Mouse (Mus musculus) MEL (cell line): ENCODE measurements around the gene Rsf1. TPM values are rescaled to one million over a fixed set of nuclear protein-coding genes. Genes with fewer than 3 reads are reported as not detected.

Experiments used
- DNase-seq: peaks from one replicate; pipeline ENCODE4 v3.0.0; 2011; ENCODE audit warnings: low read depth, low spot score
- H3K27ac ChIP-seq: 2 replicates; pipeline ENCODE4 v1.5.1; 2012; ENCODE audit warnings: low read depth, mild to moderate bottlenecking, control low read depth, low read length, moderate library complexity; ENCODE audit not compliant: control insufficient read depth
- H3K27me3 ChIP-seq, 2 experiments: fragments of 150-350 bp in 1 of 2; sonication (generic) in 1 of 2; 2 replicates each; pipeline ENCODE4 v1.6.1; 2012; ENCODE audit warnings: low read length in 2 of 2, mild to moderate bottlenecking in 2 of 2, improper control_type of control experiment in 1 of 2, moderate library complexity in 1 of 2; ENCODE audit not compliant: insufficient read depth in 2 of 2, control insufficient read depth in 1 of 2
- H3K36me3 ChIP-seq, 2 experiments: 2 replicates each; pipeline ENCODE4 v1.6.1; 2012 to 2014; ENCODE audit warnings: low read length in 2 of 2, improper control_type of control experiment in 1 of 2, inconsistent platforms in 1 of 2, mild to moderate bottlenecking in 1 of 2; ENCODE audit not compliant: insufficient read depth in 2 of 2, control insufficient read depth in 1 of 2
- H3K4me1 ChIP-seq, 2 experiments: fragments of 150-350 bp in 1 of 2; sonication (generic) in 1 of 2; 2 replicates each; pipeline ENCODE4 v1.6.1; 2012; ENCODE audit warnings: low read length in 2 of 2, improper control_type of control experiment in 1 of 2, mild to moderate bottlenecking in 1 of 2; ENCODE audit not compliant: insufficient read depth in 2 of 2, control insufficient read depth in 1 of 2
- H3K4me3 ChIP-seq, 2 experiments: fragments of 150-350 bp in 1 of 2; sonication (generic) in 1 of 2; 2 replicates each; pipeline ENCODE4 v1.5.1; 2012; ENCODE audit warnings: low read depth in 2 of 2, low read length in 2 of 2, mild to moderate bottlenecking in 2 of 2, moderate library complexity in 2 of 2, control low read depth in 1 of 2, improper control_type of control experiment in 1 of 2; ENCODE audit not compliant: control insufficient read depth in 1 of 2, insufficient read depth in 1 of 2
- H3K79me2 ChIP-seq: 2 replicates; pipeline ENCODE4 v1.6.1; 2012; ENCODE audit warnings: mild to moderate bottlenecking, low read length, moderate library complexity; ENCODE audit not compliant: control insufficient read depth, poor library complexity, insufficient read depth
- H3K9ac ChIP-seq: 2 replicates; pipeline ENCODE4 v1.6.1; 2012; ENCODE audit warnings: low read depth, mild to moderate bottlenecking, control low read depth, low read length, moderate library complexity; ENCODE audit not compliant: control insufficient read depth, poor library complexity, severe bottlenecking
- H3K9me3 ChIP-seq: fragments of 150-350 bp; sonication (generic); replicated peaks from 2 replicates; pipeline ENCODE4 v1.6.1; 2012; ENCODE audit warnings: mild to moderate bottlenecking, low read length, improper control_type of control experiment, moderate library complexity; ENCODE audit not compliant: insufficient read depth
- CHD1 ChIP-seq: IDR thresholded peaks from 2 replicates; pipeline ENCODE4 v1.6.1; 2012; ENCODE audit warnings: low read depth, mild to moderate bottlenecking, inconsistent platforms, low read length, improper control_type of control experiment
- CHD2 ChIP-seq: IDR thresholded peaks from 2 replicates; pipeline ENCODE4 v1.6.1; 2011; ENCODE audit warnings: low read length, improper control_type of control experiment
- E2F4 ChIP-seq: IDR thresholded peaks from 2 replicates; pipeline ENCODE4 v1.6.1; 2011; ENCODE audit warnings: low read depth, low read length, improper control_type of control experiment, borderline replicate concordance
- ELF1 ChIP-seq: IDR thresholded peaks from 2 replicates; pipeline ENCODE4 v1.6.1; 2014; ENCODE audit warnings: low read depth, mild to moderate bottlenecking, inconsistent platforms, low read length, improper control_type of control experiment, moderate library complexity
- EP300 ChIP-seq, 2 experiments: IDR thresholded peaks; 2 replicates each; pipeline ENCODE4 v1.6.1; 2011; ENCODE audit warnings: improper control_type of control experiment in 2 of 2, low read length in 2 of 2, low read depth in 1 of 2, mild to moderate bottlenecking in 1 of 2
- GABPA ChIP-seq: IDR thresholded peaks from 2 replicates; pipeline ENCODE4 v1.6.1; 2012; ENCODE audit warnings: low read depth, mild to moderate bottlenecking, inconsistent platforms, low read length, improper control_type of control experiment, moderate library complexity
- GATA1 ChIP-seq: IDR thresholded peaks from 2 replicates; pipeline ENCODE4 v1.6.1; 2011; ENCODE audit warnings: low read depth, low read length, improper control_type of control experiment
- HCFC1 ChIP-seq: IDR thresholded peaks from 2 replicates; pipeline ENCODE4 v1.6.1; 2012; ENCODE audit warnings: low read depth, mild to moderate bottlenecking, inconsistent platforms, low read length, improper control_type of control experiment, moderate library complexity
- JUND ChIP-seq: IDR thresholded peaks from 2 replicates; pipeline ENCODE4 v1.6.1; 2011; ENCODE audit warnings: low read depth, mild to moderate bottlenecking, improper control_type of control experiment, low read length
- KAT2A ChIP-seq: conservative IDR thresholded peaks from 2 replicates; pipeline ENCODE4 v1.6.1; 2012; ENCODE audit warnings: low read depth, low read length, improper control_type of control experiment, inconsistent platforms
- MAX ChIP-seq: IDR thresholded peaks from 2 replicates; pipeline ENCODE4 v1.6.1; 2011; ENCODE audit warnings: low read length, improper control_type of control experiment
- MAZ ChIP-seq: IDR thresholded peaks from 2 replicates; pipeline ENCODE4 v1.6.1; 2012; ENCODE audit warnings: low read depth, mild to moderate bottlenecking, inconsistent platforms, low read length, improper control_type of control experiment
- MEF2A ChIP-seq: IDR thresholded peaks from 2 replicates; pipeline ENCODE4 v1.6.1; 2014; ENCODE audit warnings: low read depth, mild to moderate bottlenecking, inconsistent platforms, low read length, improper control_type of control experiment; ENCODE audit not compliant: poor library complexity, insufficient replicate concordance, severe bottlenecking; ENCODE audit errors: extremely low read depth
- MYB ChIP-seq: IDR thresholded peaks from 2 replicates; pipeline ENCODE4 v1.6.1; 2011; ENCODE audit warnings: mild to moderate bottlenecking, low read depth, low read length, improper control_type of control experiment
- MYC ChIP-seq: IDR thresholded peaks from 2 replicates; pipeline ENCODE4 v1.6.1; 2011; ENCODE audit warnings: low read depth, mild to moderate bottlenecking, low read length, improper control_type of control experiment, moderate library complexity
- NELFE ChIP-seq: IDR thresholded peaks from 2 replicates; pipeline ENCODE4 v1.6.1; 2011; ENCODE audit warnings: low read depth, low read length, improper control_type of control experiment
- NRF1 ChIP-seq: IDR thresholded peaks from 2 replicates; pipeline ENCODE4 v1.6.1; 2014; ENCODE audit warnings: low read depth, mild to moderate bottlenecking, inconsistent platforms, low read length, improper control_type of control experiment, moderate library complexity; ENCODE audit not compliant: poor library complexity, insufficient read depth, severe bottlenecking
- POLR2A ChIP-seq, 2 experiments: IDR thresholded peaks; 2 replicates each; pipeline ENCODE4 v1.6.1; 2011 to 2012; ENCODE audit warnings: low read length in 2 of 2, mild to moderate bottlenecking in 2 of 2, control low read depth in 1 of 2, improper control_type of control experiment in 1 of 2, low read depth in 1 of 2, moderate library complexity in 1 of 2; ENCODE audit not compliant: control insufficient read depth in 1 of 2, insufficient read depth in 1 of 2, poor library complexity in 1 of 2
- POLR2AphosphoS5 ChIP-seq: IDR thresholded peaks from 2 replicates; pipeline ENCODE4 v1.6.1; 2012; ENCODE audit warnings: low read depth, borderline replicate concordance, mild to moderate bottlenecking, inconsistent platforms, low read length, moderate library complexity, mixed read lengths
- RAD21 ChIP-seq: IDR thresholded peaks from 2 replicates; pipeline ENCODE4 v1.6.1; 2011; ENCODE audit warnings: mild to moderate bottlenecking, low read depth, low read length, improper control_type of control experiment
- RCOR1 ChIP-seq: IDR thresholded peaks from 2 replicates; pipeline ENCODE4 v1.6.1; 2012; ENCODE audit warnings: low read depth, mild to moderate bottlenecking, inconsistent platforms, low read length, improper control_type of control experiment
- SIN3A ChIP-seq: IDR thresholded peaks from 2 replicates; pipeline ENCODE4 v1.6.1; 2012; ENCODE audit warnings: low read length, improper control_type of control experiment, inconsistent platforms
- UBTF ChIP-seq: IDR thresholded peaks from 2 replicates; pipeline ENCODE4 v1.6.1; 2012; ENCODE audit warnings: low read depth, mild to moderate bottlenecking, inconsistent platforms, low read length, improper control_type of control experiment, moderate library complexity, borderline replicate concordance; ENCODE audit not compliant: insufficient read depth
- USF1 ChIP-seq: IDR thresholded peaks from 2 replicates; pipeline ENCODE4 v1.6.1; 2014; ENCODE audit warnings: low read depth, mild to moderate bottlenecking, inconsistent platforms, low read length, improper control_type of control experiment, moderate library complexity
- USF2 ChIP-seq, 2 experiments: IDR thresholded peaks; 2 replicates each; pipeline ENCODE4 v1.6.1; 2011 to 2012; ENCODE audit warnings: improper control_type of control experiment in 2 of 2, low read length in 2 of 2, borderline replicate concordance in 1 of 2, inconsistent platforms in 1 of 2, low read depth in 1 of 2, mild to moderate bottlenecking in 1 of 2; ENCODE audit not compliant: insufficient read depth in 1 of 2
- ZC3H11A ChIP-seq: IDR thresholded peaks from 2 replicates; pipeline ENCODE4 v1.6.1; 2012; ENCODE audit warnings: low read depth, mild to moderate bottlenecking, inconsistent platforms, low read length, improper control_type of control experiment
- ZMIZ1 ChIP-seq: IDR thresholded peaks from 2 replicates; pipeline ENCODE4 v1.6.1; 2012; ENCODE audit warnings: low read depth, mild to moderate bottlenecking, inconsistent platforms, low read length, improper control_type of control experiment, moderate library complexity
- polyA plus RNA-seq, 2 experiments: library from polyadenylated mRNA; stranded (reverse) in 1 of 2; unstranded in 1 of 2; fragments of >175 nt in 1 of 2; fragments of >200 nt in 1 of 2; gene quantifications; 2 replicates each; pipeline versions ENCODE4 v1.2.1 to v1.2.4; 2012; ENCODE audit warnings: low replicate concordance in 2 of 2, low read depth in 1 of 2; ENCODE audit not compliant: insufficient read length in 2 of 2, insufficient read depth in 1 of 2, missing spikeins in 1 of 2
- total RNA-seq: library from RNA; depleted of rRNA; stranded (reverse); fragments of 300-350 nt; gene quantifications from 2 replicates; pipeline ENCODE4 v1.2.3, GENCODE M21; 2012

Rsf1 gene
- total and polyA plus RNA-seq, 3 experiments = 12.7 to 17.4 TPM; not detected in 1

- Histone ChIP-seq H3K36me3 (peaks cover 0 to 14% of the 10 kb centered on the region in 2 experiments; a peak in 2 of 4 replicates), H3K4me1 (peaks cover 6 to 30% of the 10 kb centered on the region in 2 experiments), H3K9me3 (no peaks in the 10 kb centered on the region), H3K9ac (peak within 1 kb of the TSS; percentile 87), H3K27ac (0 out of 2 replicates have a peak within 1 kb of the TSS, but pooled peaks have one; percentile 0), H3K79me2 (peaks cover 4% of the 10 kb centered on the region; the same call in 1 of the 2 replicates), H3K4me3 (peak within 1 kb of the TSS; percentile 71 to 81), H3K27me3 (no peaks in the 10 kb centered on the region)
- peak; percentile 85 for DNase-seq
- TF ChIP-seq POLR2AphosphoS5 (no peak), POLR2A (IDR thresholded peaks at IDR 0.05; ENCODE audit: control insufficient read depth in 1 of 2, insufficient read depth in 1 of 2, low read depth in 1 of 2, low read length in 2 of 2, poor library complexity in 1 of 2) (peak; percentile 43 to 68), UBTF (no peak), MEF2A (no peak), HCFC1 (peak; percentile 39; the same call in 1 of the 2 replicates), ZMIZ1 (0 out of 2 replicates have a peak, but pooled peaks have one; percentile 19), ELF1 (no peak), MAZ (no peak), GABPA (no peak), EP300 (IDR thresholded peaks at IDR 0.05; ENCODE audit: low read depth in 1 of 2, low read length in 2 of 2) (no peak), JUND (no peak), GATA1 (no peak), MYB (no peak), E2F4 (no peak), ZC3H11A (no peak), NELFE (peak; percentile 60), NRF1 (peak; percentile 84), CHD1 (no peak), MAX (peak; percentile 65), USF2 (IDR thresholded peaks at IDR 0.05; ENCODE audit: borderline replicate concordance in 1 of 2, insufficient read depth in 1 of 2, low read depth in 1 of 2, low read length in 2 of 2) (no peak), SIN3A (no peak; the same call in 1 of the 2 replicates), RCOR1 (no peak), CHD2 (no peak), USF1 (no peak), MYC (peak; percentile 77), RAD21 (no peak), KAT2A (no peak)
Observed at GRCm38 (mm10) chr7:97737638-97738456, 158.2 kb downstream of the Rsf1 start, which contains the start of gene Aqp11. TSS of gene Aqp11 (minus strand) at chr7:97738289.
